Mouse (Mus musculus) monocyte, adult 5-6 weeks (primary cell): ENCODE results near the gene Kazald1. TPM values are rescaled to one million over a fixed set of nuclear protein-coding genes. Genes with fewer than 3 reads are reported as not detected.

ENCODE experiments used
- ATAC-seq: fragments of 153-309, 156-312 bp; replicated peaks from 2 replicates; pipeline ENCODE4 v1.8.0; 2017; ENCODE audit warnings: mild to moderate bottlenecking; ENCODE audit not compliant: low TSS enrichment, insufficient number of reproducible peaks, severe bottlenecking, poor library complexity, low FRiP score
- total RNA-seq: library from RNA; stranded (forward); fragments of 200-1000, 200-491, 200-594 nt; gene quantifications from 3 replicates; pipeline ENCODE4 v1.2.3, GENCODE M21; 2017

Kazald1 gene
- total RNA-seq, 1 experiment from 2014 or later, result 1.2 TPM

DNA sequence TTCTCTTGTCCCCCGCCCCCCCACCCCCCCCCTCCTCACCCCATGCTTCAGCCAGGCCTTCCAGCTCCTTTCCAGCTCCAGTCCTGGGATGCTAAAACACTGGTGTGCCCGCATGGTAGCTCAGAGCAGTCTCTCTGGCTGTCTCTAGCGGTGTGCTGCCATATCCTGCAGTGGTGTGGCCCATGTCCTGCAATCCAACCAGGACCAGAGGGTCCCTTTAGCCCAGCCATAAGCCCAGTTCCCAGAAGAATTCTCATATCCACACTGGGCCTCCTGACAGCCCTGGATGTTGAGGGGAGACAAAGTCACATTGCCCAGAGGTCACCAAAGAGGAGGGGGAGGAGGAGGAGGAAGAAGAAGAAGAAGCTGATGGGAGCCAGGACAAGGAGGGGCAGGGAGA is 39.7 kb downstream of the Kazald1 start:
- ATAC-seq, result no peak

DNA sequence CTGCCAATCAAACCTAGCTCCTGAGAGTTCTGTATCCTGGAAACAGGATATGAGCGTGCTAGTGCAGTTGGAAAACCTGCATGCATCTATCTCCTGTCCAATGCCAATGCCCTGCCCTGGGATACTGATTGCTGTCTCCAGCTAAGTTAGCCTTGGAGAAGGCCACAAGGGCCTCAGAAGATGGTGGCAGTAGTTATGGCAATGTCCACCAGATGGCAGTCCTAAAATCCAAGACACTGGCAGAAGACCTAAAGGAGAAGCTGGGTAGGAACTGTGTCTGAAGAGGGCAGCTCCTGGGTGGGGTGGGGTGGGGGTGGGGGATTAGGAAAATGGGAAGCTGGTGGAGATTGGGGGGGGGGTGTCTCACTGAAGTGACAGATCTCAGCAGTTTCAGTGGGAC is 41.8 kb downstream of the Kazald1 start:
- no peak for ATAC-seq

Other genes starting within 250 kb of the Kazald1 start
- gene Slf2, start 144.1 kb upstream of the Kazald1 start, total RNA-seq, result 49.9 to 61.5 TPM (median 58.2 TPM) in 3 replicates
- gene Sema4g, start 86.1 kb upstream of the Kazald1 start, total RNA-seq, result 0.29 to 0.39 TPM in 2 of 3 replicates, not detected in the other
- gene Twnk, start 69.6 kb upstream of the Kazald1 start, total RNA-seq, result 6.8 to 11.9 TPM (median 8.7 TPM) in 3 replicates
- gene Mrpl43, start 68.8 kb upstream of the Kazald1 start, total RNA-seq, result 32.9 to 51.9 TPM (median 38.9 TPM) in 3 replicates
- 1.5 TPM in 1 of 3 replicates, not detected in the others for gene Lzts2, start 60.8 kb upstream of the Kazald1 start, total RNA-seq
- not detected in 3 replicates for gene Pdzd7, start 29.5 kb upstream of the Kazald1 start, total RNA-seq
- 19.7 to 41.4 TPM (median 22.3 TPM) in 3 replicates for gene Sfxn3, start 27.7 kb upstream of the Kazald1 start, total RNA-seq
- not detected in 3 replicates for gene Tlx1, start 75.4 kb downstream of the Kazald1 start, total RNA-seq
- not detected in 3 replicates for gene Lbx1, start 160.6 kb downstream of the Kazald1 start, total RNA-seq